Mouse (Mus musculus): ENCODE measurements around the gene Sptbn4.

Sptbn4 gene

GRCm38 (mm10) chr7:27447419-27448286, at the start of gene Sptbn4, which contains the start of gene Blvrb:
Sptbn4 (minus strand) TSS chr7:27447686.
Blvrb (plus strand) TSS chr7:27447978.
- DNase-seq (ENCODE audit: low read depth, low spot score), result peak; percentile 100

GRCm38 (mm10) chr7:27494659-27495367, 47.3 kb upstream of the Sptbn4 start:
- peak; percentile 91 for DNase-seq (ENCODE audit: low read depth, low spot score)

GRCm38 (mm10) chr7:27493450-27493849, 46.0 kb upstream of the Sptbn4 start:
- DNase-seq (ENCODE audit: low read depth, low spot score), result no peak

- no peak for DNase-seq (ENCODE audit: low read depth, low spot score)
Measured at GRCm38 (mm10) chr7:27493022-27493421, 45.5 kb upstream of the Sptbn4 start.

- peak; percentile 75 for DNase-seq (ENCODE audit: low read depth, low spot score)
Measured at GRCm38 (mm10) chr7:27491856-27492255, 44.4 kb upstream of the Sptbn4 start.

DNA sequence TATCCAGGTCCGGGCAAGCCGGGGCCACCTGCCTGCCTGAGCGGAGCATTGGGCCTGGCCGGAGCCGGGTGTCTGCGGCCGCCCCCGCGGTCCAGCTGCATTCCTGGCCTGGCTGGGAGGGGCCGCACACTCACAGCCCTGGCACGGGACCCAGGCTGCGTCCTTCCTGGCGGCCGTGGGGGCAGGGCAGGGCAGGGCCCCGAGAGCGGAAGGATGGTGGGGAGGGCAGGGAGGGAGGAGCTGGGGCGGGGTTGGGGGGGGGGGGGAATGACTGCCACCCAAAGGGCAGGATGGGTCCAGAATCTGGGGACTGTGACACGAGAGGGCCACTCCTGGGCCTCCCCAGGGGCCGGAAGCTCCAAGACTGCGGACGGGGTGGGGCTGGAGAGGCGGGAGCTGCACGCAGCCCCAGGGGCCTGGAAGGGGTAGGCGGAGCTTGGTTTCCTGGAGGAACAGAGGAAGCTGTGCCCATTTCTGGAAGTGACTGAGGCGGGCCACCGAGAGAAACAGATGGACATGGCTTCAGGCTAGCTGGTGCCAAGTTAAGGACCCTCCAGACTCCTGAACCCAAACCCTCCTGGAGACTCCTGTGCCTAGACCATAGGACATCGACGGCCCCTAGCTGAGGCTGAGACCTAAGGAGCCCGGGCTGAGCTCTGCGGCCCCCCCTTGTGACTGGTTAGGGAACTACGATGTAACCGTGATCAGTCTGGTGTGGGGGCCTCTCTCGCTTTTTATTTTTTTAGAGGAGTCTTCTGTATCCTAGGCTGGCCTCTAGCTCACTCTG, 43.2 kb upstream of the Sptbn4 start:
- DNase-seq (ENCODE audit: low read depth, low spot score), result peak; percentile 95

DNA sequence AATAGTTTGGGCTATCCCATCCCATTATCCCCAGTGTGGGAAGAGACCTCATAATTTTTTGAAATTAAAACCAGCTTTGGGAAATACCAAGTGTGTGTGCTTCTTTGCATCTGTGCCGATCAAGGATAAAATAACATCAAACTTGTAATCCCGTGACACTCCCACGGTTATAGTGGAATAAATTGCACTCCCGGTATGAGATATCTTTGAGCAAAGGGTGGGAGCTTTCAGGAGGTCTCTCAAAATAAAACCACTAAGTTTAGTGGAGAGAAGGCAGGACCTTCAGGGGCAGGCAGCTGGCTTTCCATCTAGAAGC, 42.7 kb upstream of the Sptbn4 start:
- no peak for DNase-seq (ENCODE audit: low read depth, low spot score)

DNA sequence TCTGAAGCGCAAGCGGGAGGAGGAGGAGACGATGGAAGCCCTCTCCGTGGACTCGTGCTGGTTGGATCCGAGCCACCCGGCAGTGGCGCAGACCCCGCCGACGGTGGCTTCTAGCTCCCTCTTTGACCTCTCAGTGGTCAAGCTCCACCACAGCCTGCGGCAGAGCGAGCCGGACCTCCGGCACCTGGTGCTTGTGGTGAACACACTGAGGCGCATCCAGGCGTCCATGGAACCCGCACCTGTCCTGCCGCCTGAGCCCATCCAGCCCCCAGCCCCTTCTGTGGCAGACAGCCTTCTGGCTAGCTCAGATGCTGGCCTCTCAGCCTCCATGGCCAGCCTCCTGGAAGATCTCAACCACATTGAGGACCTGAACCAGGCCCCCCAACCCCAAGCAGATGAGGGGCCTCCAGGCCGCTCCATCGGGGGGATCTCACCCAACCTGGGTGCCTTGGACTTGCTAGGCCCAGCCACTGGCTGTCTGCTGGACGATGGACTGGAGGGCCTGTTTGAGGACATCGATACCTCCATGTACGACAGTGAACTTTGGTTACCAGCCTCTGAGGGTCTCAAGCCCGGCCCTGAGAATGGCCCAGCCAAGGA, 41.9 kb upstream of the Sptbn4 start:
- DNase-seq (ENCODE audit: low read depth, low spot score), result no peak

- DNase-seq (ENCODE audit: low read depth, low spot score), result peak; percentile 61
Measured at GRCm38 (mm10) chr7:27487740-27488268, 40.3 kb upstream of the Sptbn4 start.

GRCm38 (mm10) chr7:27486770-27487697, 39.5 kb upstream of the Sptbn4 start, which contains the start of gene Sertad1:
Sertad1 (plus strand) TSS chr7:27486910.
- DNase-seq (ENCODE audit: low read depth, low spot score), result peak; percentile 99

- DNase-seq (ENCODE audit: low read depth, low spot score), result no peak
Measured at GRCm38 (mm10) chr7:27486102-27486769, 38.8 kb upstream of the Sptbn4 start.

- peak; percentile 73 for DNase-seq (ENCODE audit: low read depth, low spot score)
Measured at GRCm38 (mm10) chr7:27483860-27484259, 36.4 kb upstream of the Sptbn4 start.

GRCm38 (mm10) chr7:27481627-27481969, 34.1 kb upstream of the Sptbn4 start:
- peak; percentile 56 for DNase-seq (ENCODE audit: low read depth, low spot score)

DNA sequence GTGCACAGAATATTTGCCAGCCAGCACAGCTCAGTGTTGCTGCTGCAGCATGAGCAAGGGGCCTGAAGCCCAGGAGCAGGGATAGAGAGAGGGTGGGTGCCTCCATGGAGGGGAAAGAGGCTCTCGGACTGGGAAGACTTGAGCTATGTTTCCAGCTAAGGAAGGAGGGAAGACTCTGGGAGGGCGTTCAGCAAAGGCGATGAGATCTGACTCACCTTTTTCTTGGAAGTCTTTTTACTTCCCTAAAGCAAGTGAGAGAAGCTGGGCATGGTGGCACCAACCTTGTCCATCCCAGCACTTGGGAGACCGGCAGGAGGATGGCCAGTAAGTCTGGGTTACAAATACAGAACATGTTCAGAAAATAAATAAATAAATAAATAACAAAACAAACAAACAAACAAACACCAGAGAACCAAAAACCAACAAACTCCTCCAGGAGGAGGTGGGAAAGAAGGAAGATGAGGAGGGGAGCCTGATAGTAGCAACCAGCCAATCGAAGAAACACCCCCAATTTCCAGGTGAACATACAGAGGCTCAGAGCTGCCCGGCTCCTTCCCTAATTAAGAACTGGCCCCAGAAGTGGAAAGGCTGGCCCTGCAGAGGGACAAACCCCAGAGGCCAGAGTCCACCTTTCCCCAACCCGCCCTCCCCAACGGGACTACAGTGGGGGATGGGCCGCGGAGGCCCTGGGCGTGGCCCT, 33.6 kb upstream of the Sptbn4 start:
- DNase-seq (ENCODE audit: low read depth, low spot score), result no peak

DNA sequence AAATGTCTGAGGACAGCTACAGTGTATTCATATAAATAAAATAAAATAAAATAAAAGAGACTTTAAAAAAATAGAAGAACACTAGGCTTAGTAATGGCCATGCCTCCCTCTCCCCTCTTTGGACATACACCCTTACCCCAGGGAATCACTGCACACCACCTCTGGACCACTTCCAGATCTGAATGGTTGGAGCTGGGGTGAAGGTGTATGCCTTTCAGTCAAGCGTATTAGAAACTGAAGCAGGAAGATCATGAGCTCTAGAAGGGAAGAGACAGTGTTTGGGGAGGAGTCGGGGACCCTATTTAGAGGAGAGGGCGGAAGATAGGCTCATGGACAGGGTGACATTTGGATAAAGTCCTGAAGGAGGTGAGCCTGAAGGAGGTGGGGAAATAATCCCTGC, 33.0 kb upstream of the Sptbn4 start:
- DNase-seq (ENCODE audit: low read depth, low spot score), result no peak

DNA sequence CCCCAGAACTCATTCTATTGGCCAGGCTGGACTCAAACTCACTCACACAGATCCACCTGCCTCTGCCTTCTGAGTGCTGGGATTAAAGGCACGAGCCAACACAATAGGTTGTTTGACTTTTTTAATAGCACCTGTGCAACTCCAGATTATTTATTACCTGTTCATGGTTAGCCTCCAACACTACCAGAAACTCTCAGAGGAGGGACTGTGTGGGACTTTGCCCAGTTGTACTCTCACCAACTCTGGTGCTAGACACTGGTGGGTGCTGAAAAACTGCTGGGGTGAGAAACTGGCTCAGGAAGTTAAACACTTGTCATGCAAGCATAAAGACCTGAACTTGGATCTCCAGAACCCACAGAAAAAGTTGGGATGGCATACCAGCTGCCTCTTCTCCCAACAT, 32.3 kb upstream of the Sptbn4 start:
- no peak for DNase-seq (ENCODE audit: low read depth, low spot score)

DNA sequence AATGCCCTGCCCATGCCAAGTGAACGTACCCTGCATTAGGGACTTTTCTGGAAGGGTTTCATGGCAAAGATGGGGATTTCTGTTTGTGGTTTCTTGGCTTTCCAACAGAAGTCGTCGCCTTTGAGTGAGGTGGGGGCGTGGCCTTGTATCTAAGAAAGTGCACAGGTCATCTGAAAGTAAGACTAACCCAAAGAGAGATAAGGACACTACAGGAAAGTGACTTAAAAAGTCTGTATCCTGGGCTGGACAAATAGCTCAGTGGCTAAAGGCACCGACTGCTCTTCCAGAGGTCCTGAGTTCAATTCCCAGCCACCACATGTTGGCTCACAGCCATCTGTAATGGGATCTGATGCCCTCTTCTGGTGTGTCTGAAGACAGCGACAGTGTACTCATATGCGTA, 31.1 kb upstream of the Sptbn4 start:
- DNase-seq (ENCODE audit: low read depth, low spot score), result no peak

- DNase-seq (ENCODE audit: low read depth, low spot score), result no peak
Measured at GRCm38 (mm10) chr7:27476098-27476635, 28.7 kb upstream of the Sptbn4 start.

GRCm38 (mm10) chr7:27475596-27475995, 28.1 kb upstream of the Sptbn4 start:
- DNase-seq (ENCODE audit: low read depth, low spot score), result no peak

Measured in R1 (cell line).